Mouse (Mus musculus): ENCODE measurements around the gene Igfbp7.

The Igfbp7 gene

GRCm38 (mm10) chr5:77378027-77378426 lies 29.8 kb downstream of the Igfbp7 start:
- DNase-seq = no peak

DNA sequence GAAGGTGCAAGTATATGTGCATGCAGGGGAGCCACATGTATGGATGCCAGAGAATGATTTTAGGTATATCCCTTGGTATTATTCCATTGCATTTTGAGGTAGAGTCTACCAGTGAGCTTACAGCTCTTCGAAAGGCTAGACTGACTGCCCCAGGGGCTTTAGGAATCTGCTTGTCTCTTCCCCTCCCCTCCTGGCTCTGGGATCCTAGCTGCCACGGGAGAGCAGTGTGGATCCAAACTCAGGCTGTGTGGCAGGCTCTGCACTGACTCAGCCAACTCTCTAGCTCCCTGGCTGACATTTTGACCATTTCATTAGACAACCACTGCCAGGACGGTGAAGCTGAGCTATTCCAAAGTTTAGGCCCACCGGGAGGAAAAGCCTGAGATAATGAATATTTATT lies 32.3 kb downstream of the Igfbp7 start:
- DNase-seq = no peak

- no peak for DNase-seq
Observed at GRCm38 (mm10) chr5:77374945-77375344, 32.9 kb downstream of the Igfbp7 start.

DNA sequence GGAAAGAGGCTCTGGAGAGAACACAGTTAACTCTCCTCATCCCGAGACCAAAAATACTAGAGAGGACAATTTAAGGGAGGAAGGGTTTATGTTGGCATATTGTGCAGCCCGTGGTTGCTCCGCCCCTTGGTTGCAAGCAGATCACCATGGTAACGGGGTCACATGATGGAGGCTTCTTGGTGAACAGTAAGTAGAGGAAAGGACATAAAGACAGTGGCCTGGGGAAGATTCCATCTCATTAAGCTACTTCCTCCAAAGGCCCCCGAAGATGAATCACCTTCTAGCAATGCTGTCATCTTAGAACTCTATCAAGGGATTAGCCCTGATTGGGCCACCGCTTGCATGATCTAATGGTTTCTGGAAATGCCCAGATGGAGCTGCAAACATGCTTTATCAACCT lies 35.1 kb downstream of the Igfbp7 start:
- DNase-seq = no peak

GRCm38 (mm10) chr5:77372242-77372641 lies 35.6 kb downstream of the Igfbp7 start:
- DNase-seq = no peak

GRCm38 (mm10) chr5:77370378-77370892 lies 37.4 kb downstream of the Igfbp7 start:
- DNase-seq = no peak

GRCm38 (mm10) chr5:77369394-77369793 lies 38.4 kb downstream of the Igfbp7 start:
- no peak for DNase-seq

GRCm38 (mm10) chr5:77368194-77368593 lies 39.6 kb downstream of the Igfbp7 start:
- no peak for DNase-seq

DNA sequence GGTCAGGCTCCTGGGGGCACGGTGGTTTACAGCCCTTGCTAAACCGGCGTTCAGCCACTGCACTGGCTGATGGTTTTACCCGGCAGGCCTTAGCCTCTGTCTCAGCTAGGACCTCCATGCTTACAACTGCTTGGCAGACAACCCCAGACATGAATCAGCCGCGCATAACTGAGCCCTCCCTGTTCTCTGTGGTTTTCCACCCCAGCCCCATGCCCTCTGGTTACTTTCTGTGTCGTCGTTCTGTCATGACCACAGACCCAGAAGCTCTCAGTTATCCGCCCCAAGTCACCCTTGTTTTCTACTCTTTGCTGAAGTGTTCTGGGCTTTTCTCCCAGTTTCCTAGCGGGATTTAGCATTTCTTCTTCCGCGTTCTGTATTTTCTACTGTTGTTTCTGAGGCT lies 40.2 kb downstream of the Igfbp7 start:
- DNase-seq = no peak

- no peak for DNase-seq
Observed at GRCm38 (mm10) chr5:77367145-77367544, 40.7 kb downstream of the Igfbp7 start.

DNA sequence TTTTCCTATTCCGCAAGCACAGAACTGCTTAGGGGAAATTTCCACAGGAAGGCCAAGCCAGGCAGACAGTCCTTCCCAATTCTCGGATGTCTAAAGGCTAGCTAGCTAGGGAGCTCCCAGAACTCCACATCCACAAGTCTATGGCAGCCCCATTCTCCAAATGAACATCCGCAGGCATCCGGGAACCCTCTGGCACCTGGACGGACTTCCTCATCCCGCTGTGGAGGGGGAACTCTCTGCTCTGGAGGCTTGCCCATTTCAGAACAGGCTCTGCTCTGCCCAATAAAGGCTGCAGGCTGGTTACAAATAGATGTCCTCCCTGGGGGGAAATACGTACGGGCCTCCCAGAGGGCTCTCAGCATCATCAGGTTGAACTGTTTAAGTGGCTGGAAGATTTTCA lies 41.5 kb downstream of the Igfbp7 start:
- no peak for DNase-seq

GRCm38 (mm10) chr5:77364443-77365038 lies 43.3 kb downstream of the Igfbp7 start:
- no peak for DNase-seq

- no peak for DNase-seq
Observed at GRCm38 (mm10) chr5:77363650-77364049, 44.2 kb downstream of the Igfbp7 start.

DNA sequence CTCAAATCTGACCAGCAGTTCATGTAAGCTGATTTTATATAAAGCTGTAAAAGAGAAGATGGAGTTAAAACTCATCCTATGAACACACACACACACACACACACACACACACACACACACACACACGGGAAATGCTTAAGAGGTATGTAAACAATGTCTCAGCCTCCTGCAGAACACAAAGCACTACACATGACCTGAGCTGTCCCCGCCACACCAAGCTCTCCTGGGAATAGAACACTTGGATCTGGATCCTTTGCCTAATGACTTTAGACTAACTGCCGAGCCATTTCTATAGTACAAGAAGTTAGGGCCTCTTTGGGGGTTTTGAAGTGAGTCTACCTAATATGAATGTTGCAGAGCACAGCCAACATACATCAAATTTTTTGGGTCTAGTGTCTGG lies 45.7 kb downstream of the Igfbp7 start:
- DNase-seq = no peak

DNA sequence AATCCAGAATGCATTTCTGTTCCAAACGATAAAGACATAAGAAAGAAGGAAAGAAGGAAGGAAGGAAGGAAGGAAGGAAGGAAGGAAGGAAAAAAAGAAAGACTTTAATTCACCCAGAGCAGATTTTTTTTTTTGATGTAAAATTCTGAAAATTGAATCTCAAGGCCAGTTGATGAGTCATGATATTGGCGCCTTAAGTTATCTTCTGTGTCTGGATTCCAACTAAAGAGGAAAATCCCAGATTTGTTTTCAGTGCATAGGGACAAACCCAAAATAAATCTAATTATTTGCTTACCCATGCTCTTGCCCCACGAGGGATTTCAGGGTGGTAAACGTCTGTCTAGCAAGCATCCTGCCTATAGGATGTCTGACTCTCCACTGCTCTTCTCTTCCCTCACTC lies 46.8 kb downstream of the Igfbp7 start:
- DNase-seq = no peak

- DNase-seq = no peak
Observed at GRCm38 (mm10) chr5:77359971-77360370, 47.9 kb downstream of the Igfbp7 start.

DNA sequence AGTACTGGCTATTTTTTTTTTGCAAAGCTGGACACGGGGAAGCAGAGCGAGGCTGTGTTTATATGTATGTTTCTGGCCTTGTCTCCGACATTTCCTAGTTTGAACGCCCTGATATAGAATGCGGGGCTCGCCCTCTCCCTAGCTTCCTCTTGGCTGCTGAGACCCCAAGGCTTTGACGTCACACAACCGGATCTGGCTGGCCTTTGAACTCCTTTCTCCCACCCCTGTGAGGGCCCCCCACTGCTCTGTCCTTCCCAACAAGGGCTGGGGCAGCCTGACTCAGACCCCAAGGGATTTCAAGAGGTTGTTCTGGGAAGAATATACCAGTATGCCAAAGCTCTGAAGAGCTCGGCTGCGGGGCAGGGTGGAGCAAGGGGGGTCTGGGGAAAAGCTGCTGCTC lies 49.5 kb downstream of the Igfbp7 start:
- DNase-seq = no peak

DNA sequence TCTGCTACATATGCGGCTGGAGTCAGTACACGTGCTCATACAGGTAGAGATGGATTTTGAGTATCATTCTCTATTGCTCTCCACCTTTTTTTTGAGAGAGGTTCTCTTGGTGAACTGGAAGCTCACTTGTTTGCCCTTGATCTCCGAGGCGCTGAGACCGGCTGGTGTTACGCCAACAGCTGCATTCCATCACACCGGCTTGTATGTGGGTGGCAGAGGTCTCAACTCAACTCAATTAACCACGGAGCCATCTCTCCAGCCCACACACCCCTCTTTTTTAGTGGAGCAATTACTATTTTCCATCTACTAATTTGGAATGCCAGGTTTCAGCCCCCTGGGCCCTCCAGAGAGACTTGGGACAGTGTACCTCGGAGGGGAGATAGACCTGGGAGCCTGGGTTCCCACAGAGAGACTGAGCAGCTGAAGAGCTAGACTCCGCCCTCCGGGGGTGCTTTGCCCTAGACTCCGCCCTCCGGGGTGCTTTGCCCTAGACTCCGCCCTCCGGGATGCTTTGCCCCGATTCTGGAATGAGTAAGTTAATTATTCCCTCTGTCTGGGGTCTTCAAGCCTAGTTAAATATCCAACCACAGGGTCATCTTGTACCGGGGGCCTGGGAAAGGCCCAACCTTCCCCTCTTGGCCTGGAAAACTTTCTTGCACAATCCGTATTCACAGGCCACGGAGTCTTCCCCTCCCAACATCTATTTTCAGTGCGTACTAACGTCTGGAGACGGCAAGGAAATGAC lies 50.3 kb downstream of the Igfbp7 start:
- DNase-seq = no peak

DNA sequence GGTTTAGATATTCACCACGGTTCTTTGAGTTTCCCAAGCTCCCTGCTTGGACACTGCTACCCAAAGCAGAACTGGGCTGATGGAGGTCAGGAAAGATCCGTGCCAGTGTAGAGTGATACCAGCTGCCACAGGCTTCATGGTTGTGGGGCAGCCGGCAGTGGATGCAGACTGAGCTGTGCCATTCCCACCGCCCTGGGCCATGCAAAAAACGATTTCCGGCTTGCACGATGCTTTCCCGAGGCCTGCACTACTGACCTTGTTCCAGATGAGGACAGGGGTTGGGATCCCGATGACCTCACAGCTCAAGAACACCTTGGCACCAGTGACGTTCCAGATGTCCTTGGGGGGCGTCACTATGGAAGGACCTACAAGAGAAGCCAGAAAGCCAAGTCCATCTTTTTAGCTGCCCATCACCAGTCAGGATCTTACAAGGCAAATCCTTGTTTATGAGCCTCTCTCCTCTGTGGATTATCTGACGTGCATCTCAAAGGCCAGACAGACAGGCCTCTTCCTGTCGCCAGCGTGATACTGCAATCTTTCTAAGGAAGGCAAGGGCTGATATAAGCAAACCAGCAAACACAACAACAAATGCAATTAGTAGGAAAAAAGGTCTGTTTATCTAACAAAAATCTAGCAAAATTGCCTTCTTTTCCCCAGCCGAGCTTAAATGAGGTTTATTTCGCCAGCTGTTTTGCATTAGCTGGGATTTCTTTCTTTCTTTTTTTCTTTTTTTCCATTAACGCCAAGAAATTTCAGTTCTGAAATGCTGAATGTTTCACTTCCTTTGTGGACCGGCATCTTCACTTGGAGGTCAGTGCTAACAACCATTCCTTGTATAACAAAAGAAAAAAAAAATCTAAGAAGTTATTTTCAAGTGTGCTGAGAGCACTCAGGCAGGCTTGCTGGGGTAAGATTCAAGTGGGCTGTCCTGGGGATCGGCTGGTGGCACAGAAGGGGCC lies 52.3 kb downstream of the Igfbp7 start:
- DNase-seq = no peak

- peak; percentile 87 for DNase-seq
Observed at GRCm38 (mm10) chr5:77354361-77354787, 53.5 kb downstream of the Igfbp7 start.

DNA sequence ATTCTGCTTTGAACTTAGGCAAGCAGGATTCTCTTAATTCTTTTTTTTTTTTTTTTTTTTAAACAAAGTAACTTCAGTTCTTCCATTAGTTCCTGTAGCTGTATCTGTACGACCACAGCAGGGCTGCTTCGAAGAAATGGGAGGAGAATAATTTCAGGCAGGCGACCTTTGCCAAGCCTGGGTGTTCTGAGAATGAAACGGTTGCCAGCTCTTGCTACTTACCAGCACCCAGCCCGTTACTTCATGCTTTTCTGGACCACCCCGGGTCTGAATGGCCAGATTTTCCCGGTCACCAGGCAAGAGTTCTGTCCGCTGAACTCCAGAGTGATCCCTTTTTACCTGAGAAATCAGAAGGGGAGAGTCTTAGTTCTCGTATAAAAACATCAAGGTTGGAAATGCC lies 56.1 kb downstream of the Igfbp7 start:
- DNase-seq = no peak

DNA sequence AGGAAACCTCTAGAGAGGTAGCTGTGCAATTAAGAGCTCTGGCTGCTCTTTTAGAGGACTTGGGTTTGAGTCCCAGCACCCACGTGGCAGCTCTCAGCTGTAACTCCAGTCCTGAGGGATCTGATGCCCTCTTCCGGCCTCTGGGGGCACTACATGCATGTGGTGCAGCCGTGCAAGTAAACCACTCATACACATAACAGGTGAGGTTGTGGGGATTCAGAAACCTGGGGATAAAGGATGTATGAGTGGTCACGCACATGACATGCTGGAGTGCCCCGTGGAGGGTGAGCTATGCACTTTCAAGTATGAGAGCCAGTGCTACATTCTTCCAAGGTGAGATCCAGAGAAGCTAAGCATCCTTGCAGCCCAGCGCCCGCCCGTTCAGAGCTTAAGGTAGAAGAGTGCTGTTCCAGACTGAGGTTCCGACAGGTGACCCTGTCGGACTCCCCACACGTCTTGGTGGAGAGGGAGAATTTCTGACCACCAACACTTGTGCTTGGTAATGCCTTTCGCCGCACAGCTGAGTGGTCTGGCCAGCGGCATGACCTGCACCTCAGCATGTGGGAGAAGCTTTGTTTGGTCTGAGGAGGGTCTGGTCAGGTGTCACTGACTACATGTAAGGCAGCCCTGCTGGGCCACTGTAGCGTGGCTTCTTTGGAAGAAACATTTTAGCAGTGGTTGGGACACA lies 57.7 kb downstream of the Igfbp7 start:
- no peak for DNase-seq

DNA sequence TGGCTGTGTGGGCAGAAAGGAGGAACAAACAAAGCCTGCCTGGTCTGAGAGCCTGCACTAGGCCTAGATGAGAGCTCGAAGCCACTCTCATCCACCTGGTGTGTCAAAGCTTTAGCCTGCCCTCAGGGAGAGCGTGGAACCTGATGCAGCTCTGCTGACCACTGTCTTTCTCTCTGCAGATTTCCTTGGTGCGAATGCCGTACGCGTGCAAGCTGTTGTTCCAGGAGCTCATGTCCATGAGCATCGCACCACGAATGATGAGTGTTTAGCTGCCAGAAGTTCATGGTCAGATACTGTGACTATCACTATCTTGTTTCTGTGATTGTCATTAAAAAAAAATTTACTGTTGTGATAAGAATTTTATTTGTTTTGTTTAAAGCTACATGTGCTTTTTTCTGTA lies 58.9 kb downstream of the Igfbp7 start:
- DNase-seq = no peak

Data from right cerebral cortex, postnatal 14 days (tissue).